Mouse (Mus musculus) C2C12 (cell line): ENCODE data around the gene Fstl5.

Experiments used
- CTCF ChIP-seq: IDR thresholded peaks from one replicate; pipeline ENCODE4 v1.5.1; 2011; ENCODE audit not compliant: control insufficient read depth, insufficient read depth, insufficient read length
- FOSL1 ChIP-seq: IDR thresholded peaks from one replicate; pipeline ENCODE4 v1.8.0; 2011; ENCODE audit warnings: mild to moderate bottlenecking, low read length; ENCODE audit not compliant: poor library complexity, insufficient read depth, severe bottlenecking
- MAX ChIP-seq: IDR thresholded peaks from one replicate; pipeline ENCODE4 v1.6.1; 2011; ENCODE audit warnings: mild to moderate bottlenecking, control low read depth
- MYOD1 ChIP-seq: IDR thresholded peaks from one replicate; pipeline ENCODE4 v1.6.1; 2011; ENCODE audit warnings: low read depth; ENCODE audit not compliant: control insufficient read depth, insufficient read length
- USF1 ChIP-seq: IDR thresholded peaks from one replicate; pipeline ENCODE4 v1.6.1; 2011; ENCODE audit warnings: low read depth, mild to moderate bottlenecking, control low read depth, moderate library complexity

GRCm38 (mm10) chr3:76061996-76062395 is 12.1 kb upstream of the Fstl5 start:
- TF ChIP-seq FOSL1 (no peak), MAX (no peak), USF1 (no peak), CTCF (no peak), MYOD1 (no peak)
